Mouse (Mus musculus) skeletal muscle tissue, postnatal 0 days (tissue): ENCODE results near the gene Olfr976. TPM values are rescaled to one million over a fixed set of nuclear protein-coding genes. Genes with fewer than 3 reads are reported as not detected.

Experiments used
- polyA plus RNA-seq: library from polyadenylated mRNA; unstranded; fragments of >200 nt; fragmentation: Nextera tagmentation; extraction: Ambion mirVana; gene quantifications from 2 replicates; pipeline ENCODE4 v1.2.1, GENCODE M21; 2015

Olfr976 gene
- not detected in 2 replicates for polyA plus RNA-seq

GRCm38 (mm10) chr9:39961033-39961432 is at the start of gene Olfr976:
TSS of gene Olfr976 (minus strand) at chr9:39961133.

GRCm38 (mm10) chr9:40009482-40009881 is 48.5 kb upstream of the Olfr976 start, which contains the start of gene Olfr980:
TSS of gene Olfr980 (minus strand) at chr9:40009582.

DNA sequence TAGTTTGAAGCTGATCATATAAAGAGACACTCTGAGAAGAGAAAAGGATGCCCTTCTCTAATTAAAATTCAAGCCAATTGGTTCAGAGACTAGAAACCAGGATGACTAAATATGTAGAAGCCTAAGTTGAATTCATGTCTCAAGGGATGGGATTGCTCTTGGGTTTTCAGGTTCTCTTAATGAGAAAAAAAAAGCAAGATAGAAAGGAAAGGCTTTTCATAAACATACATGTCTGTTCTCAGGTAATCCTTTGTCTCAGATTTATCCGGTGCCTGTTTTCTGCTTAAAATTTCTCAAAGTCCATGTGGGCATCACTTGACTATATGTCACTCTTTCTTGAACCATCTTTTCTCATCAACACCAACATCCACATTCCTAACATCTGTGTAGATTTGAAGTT is 42.4 kb upstream of the Olfr976 start, which contains the start of gene Olfr979:
Olfr979 (minus strand) TSS at position 101 of the 400 bp plus-strand sequence.

GRCm38 (mm10) chr9:39991813-39992212 is 30.9 kb upstream of the Olfr976 start, which contains the start of gene Olfr978:
TSS of gene Olfr978 (plus strand) at chr9:39992113.

DNA sequence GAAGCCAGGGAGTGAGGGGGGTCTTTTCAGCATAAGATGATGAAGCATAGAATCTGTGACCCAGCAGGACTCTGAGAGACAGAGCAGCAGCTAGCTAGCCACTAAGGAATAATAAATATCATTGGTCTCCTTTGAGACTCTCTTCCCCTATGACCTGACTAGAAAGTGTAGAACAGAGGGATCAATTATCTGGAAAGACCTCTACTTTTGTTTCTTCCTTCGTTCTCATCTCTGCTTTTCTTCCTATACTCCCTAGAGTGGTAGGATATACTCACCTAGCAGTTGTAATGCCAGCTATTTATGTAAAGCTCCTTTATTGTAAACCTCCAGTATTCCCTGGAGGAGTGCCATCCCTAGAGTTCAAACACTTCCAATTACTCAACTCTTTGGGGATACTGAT is 9.0 kb downstream of the Olfr976 start, which contains the start of gene Olfr975:
Olfr975 (minus strand) TSS at position 101 of the 400 bp plus-strand sequence.

DNA sequence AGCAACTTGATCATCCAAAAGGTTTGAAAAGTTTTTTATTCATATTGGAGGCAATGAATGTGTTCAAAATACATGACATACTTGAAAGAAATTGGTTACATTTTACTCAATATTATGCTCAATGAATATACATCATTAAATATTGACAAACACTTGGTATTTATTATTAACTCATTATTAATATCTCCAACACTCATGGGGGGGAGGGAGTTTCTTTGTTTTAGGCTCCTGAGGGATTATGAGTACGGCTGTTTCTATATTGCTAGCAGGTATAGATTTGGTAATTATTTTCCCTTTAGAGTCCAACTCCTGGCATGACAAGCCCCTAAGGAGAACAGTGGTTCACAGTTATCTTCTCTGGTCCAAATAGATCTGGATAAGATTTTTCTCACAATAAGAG is 23.7 kb downstream of the Olfr976 start, which contains the start of gene Olfr974:
Olfr974 (plus strand) TSS at position 301 of the 400 bp plus-strand sequence.

DNA sequence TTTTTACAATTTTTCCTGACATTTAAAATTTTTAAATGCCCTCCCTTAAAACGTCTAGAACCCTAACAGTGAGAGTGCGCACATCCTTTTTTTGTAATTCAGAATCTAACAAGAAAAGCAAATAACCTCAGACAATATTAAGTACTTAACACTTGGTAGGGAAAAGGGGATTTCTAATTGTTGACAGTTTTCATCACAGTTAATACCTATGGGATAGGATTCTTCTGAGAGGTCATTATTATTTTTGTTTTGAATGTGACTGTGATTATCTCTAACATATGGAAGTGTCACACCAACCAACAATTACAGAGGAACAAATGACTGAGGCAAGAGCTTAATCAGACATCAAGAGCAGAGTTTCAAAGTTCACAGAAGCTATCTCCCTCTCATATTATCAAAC is 53.9 kb downstream of the Olfr976 start, which contains the start of gene Olfr229:
Olfr229 (plus strand) TSS at position 301 of the 400 bp plus-strand sequence.

Other genes with a start within 250 kb of the Olfr976 start
- gene Olfr965, start 249.8 kb downstream of the Olfr976 start, polyA plus RNA-seq, result not detected in 2 replicates
- gene Olfr150, start 230.2 kb downstream of the Olfr976 start, polyA plus RNA-seq, result not detected in 2 replicates
- gene Olfr967, start 214.9 kb downstream of the Olfr976 start, polyA plus RNA-seq, result not detected in 2 replicates
- not detected in 2 replicates for gene Olfr968, start 177.9 kb downstream of the Olfr976 start, polyA plus RNA-seq
- not detected in 2 replicates for gene Olfr969, start 170.2 kb downstream of the Olfr976 start, polyA plus RNA-seq
- not detected in 2 replicates for gene Olfr970, start 152.3 kb downstream of the Olfr976 start, polyA plus RNA-seq
- gene Olfr971, start 124.3 kb downstream of the Olfr976 start, polyA plus RNA-seq, result not detected in 2 replicates
- gene Olfr972, start 94.7 kb downstream of the Olfr976 start, polyA plus RNA-seq, result not detected in 2 replicates
- not detected in 2 replicates for gene Olfr229, start 53.8 kb downstream of the Olfr976 start, polyA plus RNA-seq
- not detected in 2 replicates for gene Olfr974, start 23.6 kb downstream of the Olfr976 start, polyA plus RNA-seq
- not detected in 2 replicates for gene Olfr975, start 9.1 kb downstream of the Olfr976 start, polyA plus RNA-seq
- gene Olfr978, start 31.0 kb upstream of the Olfr976 start, polyA plus RNA-seq, result not detected in 2 replicates
- not detected in 2 replicates for gene Olfr979, start 42.3 kb upstream of the Olfr976 start, polyA plus RNA-seq
- not detected in 2 replicates for gene Olfr980, start 48.4 kb upstream of the Olfr976 start, polyA plus RNA-seq
- gene Olfr981, start 60.3 kb upstream of the Olfr976 start, polyA plus RNA-seq, result not detected in 2 replicates
- not detected in 2 replicates for gene Olfr982, start 112.7 kb upstream of the Olfr976 start, polyA plus RNA-seq
- gene Olfr983, start 132.5 kb upstream of the Olfr976 start, polyA plus RNA-seq, result not detected in 2 replicates
- gene Olfr984, start 153.1 kb upstream of the Olfr976 start, polyA plus RNA-seq, result not detected in 2 replicates
- 0.12 TPM in 1 of 2 replicates, not detected in the other for gene Olfr985, start 169.1 kb upstream of the Olfr976 start, polyA plus RNA-seq
- gene Tmem225, start 187.0 kb upstream of the Olfr976 start, polyA plus RNA-seq, result not detected in 2 replicates
- gene Olfr986, start 219.8 kb upstream of the Olfr976 start, polyA plus RNA-seq, result not detected in 2 replicates
- gene Zfp202, start 231.2 kb upstream of the Olfr976 start, polyA plus RNA-seq, result 2.8 and 3.5 TPM in 2 replicates